13 mouse cellular contexts compared by ENCODE assay signal in the genomic region with DNA sequence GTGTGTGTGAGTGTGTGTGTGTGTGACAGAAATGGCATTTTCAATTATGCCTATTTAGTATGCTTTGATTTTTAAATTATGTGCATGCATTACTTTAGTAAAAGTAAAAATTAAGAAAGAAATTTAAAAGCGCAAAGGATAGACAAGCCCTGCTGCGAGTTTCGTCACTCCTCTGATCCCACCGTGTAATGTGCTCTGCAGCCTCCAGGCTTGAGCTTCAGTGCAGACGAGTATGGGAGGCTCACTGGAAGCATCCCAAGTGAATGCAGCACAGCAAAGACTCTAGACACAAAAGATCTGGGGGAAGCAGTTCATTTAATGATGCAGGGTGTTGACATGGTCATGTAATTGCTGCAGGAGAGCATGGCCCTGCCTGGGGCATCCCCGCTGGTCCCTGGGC.
"Had no signal": no experiment of that assay in that cellular context is flagged by ENCODE, and none has a peak within 500 bp of the region (broad histone marks: within the 10 kb centered on the region; RNA-seq: fewer than 3 reads in every experiment).

No protein-coding gene starts in this region.

- H3K36me3 ChIP-seq: liver, embryonic 13.5 days; lung, embryonic 15.5 days; stomach, embryonic 15.5 days had no signal

- H3K27me3 ChIP-seq: liver, embryonic 13.5 days; lung, embryonic 15.5 days; megakaryocyte, embryonic 14.5 days; midbrain, embryonic 12.5 days; stomach, embryonic 15.5 days had no signal

- H3K4me3 ChIP-seq: liver, embryonic 13.5 days; lung, embryonic 15.5 days; megakaryocyte, embryonic 14.5 days; midbrain, embryonic 12.5 days; stomach, embryonic 15.5 days had no signal

- DNase-seq: kidney, adult 2 months; kidney, postnatal 25 days; liver, embryonic 13.5 days; lung, postnatal 10 days; lung, postnatal 36 days; right cerebral cortex, postnatal 4 days; thymus, postnatal 25 days had no signal

- H3K27ac ChIP-seq: kidney, postnatal 0 days; liver, embryonic 13.5 days; lung, embryonic 15.5 days; midbrain, embryonic 12.5 days; stomach, embryonic 15.5 days had no signal

- ATAC-seq: intestine, postnatal 0 days had no signal

- H3K9me3 ChIP-seq: liver, embryonic 13.5 days; lung, embryonic 15.5 days; stomach, embryonic 15.5 days had no signal

- H3K9ac ChIP-seq: liver, embryonic 13.5 days; lung, embryonic 15.5 days; midbrain, embryonic 12.5 days; stomach, embryonic 15.5 days had no signal

- H3K4me2 ChIP-seq: liver, embryonic 13.5 days; lung, embryonic 15.5 days; midbrain, embryonic 12.5 days; stomach, embryonic 15.5 days had no signal

- H3K4me1 ChIP-seq: liver, embryonic 13.5 days; megakaryocyte, embryonic 14.5 days; midbrain, embryonic 12.5 days had no signal
